Mouse (Mus musculus) megakaryocyte, embryonic 14.5 days (primary cell): ENCODE results near the gene Smug1.

Experiments used
- FLI1 ChIP-seq: IDR thresholded peaks from 2 replicates; pipeline ENCODE4 v1.6.1; 2012; ENCODE audit warnings: low read length, inconsistent platforms, mixed read lengths
- GATA1 ChIP-seq: IDR thresholded peaks from 3 replicates; pipeline ENCODE4 v1.6.1; 2012; ENCODE audit warnings: mixed read lengths, low read length, inconsistent platforms, borderline replicate concordance

GRCm38 (mm10) chr15:103113077-103113476 lies 53.8 kb downstream of the Smug1 start:
- TF ChIP-seq FLI1 (no peak), GATA1 (no peak)
